Mouse (Mus musculus) spleen, postnatal 10 days (tissue): ENCODE results near the gene Ttll6.
"Not testable (repeated sequence)": the region's sequence is repeated elsewhere in the genome, so short reads cannot be mapped to it uniquely, and the experiment has no call there.

Experiments used
- DNase-seq, 2 experiments: peaks; one replicate each; pipeline ENCODE4 v3.0.0; 2021 to 2022; ENCODE audit warnings: low spot score in 2 of 2

Gene Ttll6

DNA sequence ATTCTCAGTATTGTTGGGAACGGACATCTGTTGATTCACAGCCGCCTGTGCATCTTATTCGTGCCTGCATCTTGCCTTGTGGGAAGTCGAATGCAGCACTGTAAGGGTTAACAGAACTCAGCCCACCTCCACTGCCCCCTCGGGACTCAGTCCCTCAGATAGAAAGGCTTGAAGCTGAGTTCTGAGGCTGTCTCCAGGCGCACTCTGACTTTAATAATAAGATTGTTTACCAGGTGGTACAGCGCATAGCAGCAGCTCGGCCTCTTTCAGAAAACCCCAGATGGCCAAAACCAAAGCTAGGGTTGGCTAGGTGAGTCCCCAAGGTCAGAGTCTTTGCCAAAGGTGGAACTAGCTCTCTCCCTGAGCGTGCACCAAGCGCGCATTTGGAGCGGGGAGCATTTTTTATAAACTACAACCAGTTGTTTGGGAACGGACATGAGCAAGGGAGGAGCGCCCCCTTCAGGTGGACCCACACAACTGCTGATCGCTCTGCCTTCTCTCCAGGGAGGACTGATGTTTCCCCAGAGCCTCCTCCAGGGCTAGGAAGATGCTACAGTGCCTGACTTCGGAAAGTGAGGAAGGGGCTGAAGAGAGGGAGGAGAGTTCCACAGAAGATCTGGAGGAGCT lies at the start of gene Ttll6:
Ttll6 (plus strand) TSS at position 548 of the 627 bp plus-strand sequence.
- DNase-seq = peak; percentile 16 to 54

DNA sequence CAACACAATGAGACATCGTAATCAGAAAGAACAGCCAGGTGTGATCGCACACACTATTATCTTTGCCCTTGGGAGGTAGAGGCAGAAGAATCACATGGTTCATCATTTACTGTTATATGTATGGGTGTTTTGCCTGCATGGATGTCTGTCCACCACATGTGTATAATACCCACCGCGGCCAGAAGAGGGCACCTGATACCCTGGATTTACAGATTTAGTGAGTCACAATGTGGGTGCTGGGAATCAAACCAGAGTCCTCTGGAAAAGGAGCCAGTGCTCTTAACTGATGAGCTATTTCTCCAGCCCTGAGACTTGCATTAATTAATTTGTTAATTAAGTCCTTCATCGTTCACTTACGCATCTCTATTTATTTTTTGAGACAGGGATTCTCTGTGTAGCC lies 45.6 kb upstream of the Ttll6 start:
- DNase-seq = no peak

DNA sequence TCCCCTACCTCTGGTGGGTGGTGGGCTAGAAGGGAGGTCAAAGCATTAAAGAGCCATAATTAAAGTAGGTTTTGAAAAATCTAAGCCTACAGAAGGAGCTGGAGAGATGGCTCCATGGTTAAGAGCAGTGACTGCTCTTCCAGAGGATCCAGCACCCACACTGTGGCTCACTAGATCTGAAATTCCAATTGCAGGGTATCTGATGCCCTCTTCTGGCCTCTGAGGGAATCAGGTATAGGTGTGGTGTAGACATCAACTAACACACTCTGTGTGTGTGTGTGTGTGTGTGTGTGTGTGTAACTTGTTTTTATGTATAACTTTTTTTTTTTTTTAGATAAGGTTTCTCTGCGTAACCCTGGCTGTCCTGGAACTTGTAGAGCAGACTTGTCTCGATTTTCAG lies 42.5 kb upstream of the Ttll6 start:
- no peak for DNase-seq

DNA sequence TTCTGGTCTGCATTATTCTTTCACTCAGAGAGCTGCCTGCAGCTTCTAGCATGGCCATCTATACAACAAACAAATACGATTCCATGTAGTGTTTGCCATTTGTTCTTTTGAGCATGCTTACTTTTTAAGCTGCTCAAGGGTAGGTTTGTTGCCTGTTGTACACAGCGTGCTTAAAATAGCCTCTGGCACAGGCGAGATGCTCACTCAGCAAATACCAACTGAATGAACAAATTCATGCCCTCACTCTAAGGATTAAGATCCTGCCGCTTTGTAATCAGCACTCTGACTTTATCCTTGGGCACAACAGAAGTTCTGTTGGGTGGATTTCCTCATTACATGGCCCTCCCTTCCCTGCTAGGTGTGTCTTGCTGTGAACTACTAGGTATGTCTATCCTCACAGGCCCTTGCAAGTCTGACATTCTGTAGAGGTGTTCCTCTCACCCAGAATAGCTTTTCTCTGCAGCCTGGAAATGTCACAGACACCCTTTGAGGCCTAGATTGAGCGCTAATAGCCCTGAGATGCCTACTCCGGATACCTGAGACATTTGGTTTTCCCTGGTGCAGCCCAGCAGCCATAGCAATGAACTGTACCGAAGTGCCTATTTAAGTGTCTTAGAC lies 40.8 kb upstream of the Ttll6 start:
- DNase-seq = no peak

DNA sequence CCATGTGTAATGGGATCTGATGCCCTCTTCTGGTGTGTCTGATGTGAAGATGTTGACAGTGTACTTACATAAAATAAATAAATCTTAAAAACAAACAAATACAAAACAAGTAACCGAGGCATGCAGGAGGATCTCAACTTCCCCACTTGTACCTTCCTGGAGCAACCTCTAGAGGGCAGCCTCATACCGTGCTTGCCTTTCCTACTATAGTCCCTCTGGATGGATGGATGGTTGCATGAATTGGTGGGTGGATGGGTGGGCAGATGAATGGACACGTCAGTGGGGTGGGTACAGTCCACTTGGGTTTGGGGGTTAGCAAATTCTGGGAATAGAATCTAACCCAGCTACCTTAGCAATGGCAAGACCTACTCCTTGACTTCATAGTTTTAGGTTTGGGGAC lies 40.2 kb upstream of the Ttll6 start:
- peak; percentile 16 to 54 for DNase-seq

DNA sequence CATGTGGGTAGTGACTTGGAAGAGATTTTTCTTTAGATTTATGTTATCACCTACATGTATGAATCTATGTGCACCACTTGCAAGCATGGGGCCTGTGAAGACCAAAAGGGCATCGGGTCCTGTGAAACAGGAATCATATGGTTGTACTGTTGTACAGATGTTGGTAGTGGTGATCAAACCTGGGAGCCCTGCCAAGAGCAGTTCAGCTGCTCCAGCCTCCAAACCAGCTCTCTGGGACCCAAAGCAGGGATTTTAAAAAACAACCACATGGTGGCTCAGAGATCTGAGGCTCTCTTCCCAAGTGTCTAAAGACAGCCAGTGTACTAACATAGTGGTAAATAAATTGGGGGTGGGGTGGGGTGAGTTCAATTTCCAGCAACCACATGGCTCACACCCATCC lies 25.2 kb upstream of the Ttll6 start:
- no peak for DNase-seq

DNA sequence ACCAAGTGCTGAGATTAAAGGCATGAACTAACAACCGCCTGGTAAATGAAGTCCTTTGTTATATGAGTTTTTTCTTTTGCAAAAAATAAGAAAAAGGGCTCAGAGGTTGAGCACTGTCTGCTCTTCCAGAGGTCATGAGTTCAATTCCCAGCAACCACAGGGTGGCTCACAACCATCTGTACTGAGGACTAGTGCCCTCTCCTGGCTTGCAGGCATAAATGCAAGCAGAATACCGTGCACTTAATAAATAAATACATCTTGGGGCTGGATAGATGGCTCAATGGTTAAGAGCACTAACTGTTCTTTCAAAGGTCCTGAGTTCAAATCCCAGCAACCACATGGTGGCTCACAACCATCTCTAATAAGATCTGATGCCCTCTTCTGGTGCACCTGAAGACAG lies 22.6 kb upstream of the Ttll6 start:
- DNase-seq = not testable (repeated sequence)

DNA sequence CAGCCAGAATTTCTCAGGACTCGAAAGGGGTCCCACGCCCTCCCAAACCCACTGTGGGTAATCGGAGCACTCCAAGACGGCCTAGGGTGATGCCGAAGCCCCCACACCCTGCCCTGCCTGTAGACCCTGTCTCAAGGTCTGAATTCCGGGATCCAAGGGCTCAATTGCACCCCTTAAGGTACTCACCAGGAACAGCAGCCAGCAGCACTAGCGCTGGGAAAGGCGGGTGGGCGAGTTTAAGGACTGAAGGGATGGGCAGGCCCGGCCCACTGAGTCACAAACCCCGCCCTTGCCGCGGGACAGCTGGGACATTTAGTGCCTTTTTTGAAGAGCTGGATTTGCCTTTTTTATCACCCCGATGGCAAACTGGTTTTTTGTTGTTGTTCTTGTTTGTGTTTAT lies 21.8 kb upstream of the Ttll6 start, which contains the start of gene Calcoco2:
Calcoco2 (minus strand) TSS at position 214 of the 400 bp plus-strand sequence.
- no peak for DNase-seq

DNA sequence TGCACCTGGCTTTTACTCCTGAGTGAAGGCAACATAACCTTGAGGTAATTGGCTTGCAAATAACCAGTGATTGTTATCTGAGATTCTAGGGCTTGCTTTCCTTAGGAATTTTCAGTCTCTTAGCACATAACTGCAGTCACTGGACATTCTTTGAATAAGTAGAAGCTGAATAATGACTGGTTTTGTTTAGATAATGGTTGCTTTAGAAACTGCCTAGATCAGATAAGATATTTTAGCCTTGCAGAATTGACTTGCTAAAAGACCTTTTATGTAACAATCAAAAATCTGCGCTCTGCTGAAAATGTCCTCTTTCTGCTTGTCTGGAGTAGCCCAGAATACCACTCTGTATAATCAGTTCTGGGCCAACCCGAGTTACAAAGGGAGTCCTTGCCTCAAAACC lies 19.5 kb upstream of the Ttll6 start:
- no peak for DNase-seq

DNA sequence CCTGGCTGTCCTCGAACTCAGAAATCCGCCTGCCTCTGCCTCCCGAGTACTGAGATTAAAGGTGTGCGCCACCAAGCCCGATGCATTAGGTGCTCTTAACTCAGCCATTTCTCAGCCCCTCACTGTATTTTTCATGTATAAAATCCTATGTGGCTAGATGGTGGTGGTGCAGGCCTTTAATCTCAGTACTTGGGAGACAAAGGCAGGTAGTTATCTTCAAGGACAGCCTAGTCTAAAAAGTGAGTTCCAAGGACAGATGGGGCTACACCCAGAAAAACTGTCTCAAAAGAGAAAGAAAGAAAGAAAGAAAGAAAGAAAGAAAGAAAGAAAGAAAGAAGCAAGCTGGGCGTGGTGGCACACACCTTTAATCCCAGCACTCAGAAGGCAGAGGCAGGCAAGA lies 18.2 kb upstream of the Ttll6 start:
- DNase-seq = no peak

DNA sequence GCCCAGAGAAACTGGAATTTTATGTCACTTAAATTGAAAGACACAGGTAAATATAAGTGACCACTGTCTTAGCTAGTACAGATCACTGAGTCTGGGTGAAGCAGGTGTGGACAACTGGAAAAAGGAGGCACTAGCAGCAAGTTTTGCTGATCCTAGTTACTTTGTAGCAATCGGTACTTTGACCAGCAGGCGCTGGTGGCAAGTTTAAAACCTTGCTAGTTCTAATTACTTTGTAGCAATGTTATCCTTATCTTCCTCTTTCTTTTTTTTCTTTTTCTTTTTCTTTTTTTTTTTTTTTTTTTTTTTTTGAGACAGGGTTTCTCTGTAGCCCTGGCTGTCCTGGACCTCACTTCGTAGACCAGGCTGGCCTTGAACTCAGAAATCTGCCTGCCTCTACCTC lies 17.5 kb upstream of the Ttll6 start:
- DNase-seq = no peak

DNA sequence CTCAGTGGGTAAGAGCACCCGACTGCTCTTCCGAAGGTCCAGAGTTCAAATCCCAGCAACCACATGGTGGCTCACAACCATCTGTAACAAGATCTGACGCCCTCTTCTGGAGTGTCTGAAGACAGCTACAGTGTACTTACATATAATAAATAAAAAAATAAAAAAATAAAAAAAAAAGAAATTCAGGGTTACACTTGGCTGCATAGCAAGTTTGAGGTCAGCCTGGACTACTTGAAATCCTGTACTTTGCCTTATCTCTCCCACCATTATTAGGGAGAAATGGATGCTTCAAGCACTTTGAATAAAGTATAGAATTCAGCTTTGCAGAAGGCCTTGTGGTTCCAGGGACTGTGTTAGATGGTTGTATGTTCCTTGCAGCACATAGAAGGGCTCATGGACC lies 16.7 kb upstream of the Ttll6 start:
- not testable (repeated sequence) for DNase-seq

DNA sequence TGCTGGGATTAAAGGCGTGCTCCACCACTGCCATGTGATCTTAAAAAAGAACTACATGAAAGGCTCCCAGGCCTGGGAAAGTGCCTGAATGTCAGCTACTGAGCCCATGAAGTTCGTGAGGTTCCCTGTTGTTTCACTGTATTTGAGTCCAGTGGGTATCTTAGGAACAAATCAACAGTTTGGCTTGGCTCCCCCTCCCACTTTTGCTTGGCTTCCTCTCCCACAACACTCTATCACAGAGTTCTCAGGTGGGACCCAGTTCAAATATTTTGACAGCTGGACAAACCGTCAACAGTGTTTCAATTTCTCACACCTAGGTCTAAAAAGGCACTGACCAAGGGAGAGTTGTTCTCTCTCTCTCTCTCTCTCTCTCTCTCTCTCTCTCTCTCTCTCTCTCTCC lies 14.2 kb upstream of the Ttll6 start:
- DNase-seq = no peak

DNA sequence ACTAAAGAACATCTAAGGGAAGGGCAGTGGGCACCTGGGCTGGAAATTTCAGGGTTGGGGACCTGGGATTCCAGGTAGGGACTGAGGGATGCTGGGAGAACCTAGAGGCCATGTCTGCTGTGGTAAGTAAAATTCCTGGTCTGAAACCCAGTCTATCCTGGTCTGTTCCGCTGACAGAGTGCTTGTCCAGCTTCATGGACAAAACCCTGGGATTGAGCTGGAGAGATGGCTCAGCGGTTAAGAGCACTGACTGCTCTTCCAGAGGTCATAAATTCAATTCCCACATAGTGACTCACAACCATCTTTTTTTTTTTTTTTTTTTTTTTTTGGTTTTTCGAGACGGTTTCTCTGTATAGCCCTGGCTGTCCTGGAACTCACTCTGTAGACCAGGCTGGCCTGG lies 10.8 kb upstream of the Ttll6 start:
- not testable (repeated sequence) for DNase-seq

DNA sequence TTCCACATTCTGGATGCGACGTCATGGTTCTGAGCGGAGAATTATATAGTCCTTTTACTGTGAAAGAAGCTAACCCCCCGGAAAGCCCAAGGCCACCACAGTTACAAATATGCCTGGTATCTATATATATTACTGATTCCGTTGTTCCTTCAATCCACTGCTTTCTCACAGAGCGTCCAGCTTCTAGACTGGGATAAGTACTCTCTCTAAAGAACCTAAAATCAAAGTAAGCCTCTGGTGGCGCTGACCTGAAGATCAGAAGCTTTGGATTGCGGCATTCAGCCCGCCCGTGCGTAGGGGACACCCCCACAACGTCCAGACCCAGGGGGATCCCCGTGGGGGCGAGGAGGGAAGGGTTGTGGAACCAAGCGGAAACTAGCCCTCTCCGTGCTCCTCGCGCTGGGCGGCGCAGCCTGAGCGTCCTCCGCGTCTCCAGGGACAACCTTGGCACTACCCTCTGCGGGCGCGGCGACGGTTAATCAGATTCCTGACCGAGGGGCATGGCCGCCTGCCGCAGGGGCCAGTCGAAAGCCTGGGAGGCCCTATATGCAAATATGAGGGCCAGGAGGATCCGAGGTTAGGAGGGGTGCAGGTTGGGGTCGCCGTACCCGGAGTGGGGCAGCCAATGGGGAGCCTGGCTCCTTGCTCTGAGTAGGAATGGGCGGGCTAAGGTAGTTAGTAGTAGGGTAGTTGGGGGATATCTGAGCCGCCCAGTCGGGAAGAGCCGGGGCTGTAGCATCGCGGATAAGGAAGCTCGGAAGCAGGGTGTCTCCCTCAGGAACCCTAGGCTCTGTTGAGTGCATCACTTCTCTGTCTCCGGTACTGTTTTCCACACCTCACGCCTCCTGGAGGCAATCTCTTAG lies 9.3 kb upstream of the Ttll6 start:
- DNase-seq = peak in 1 of 2 experiments; percentile 24

DNA sequence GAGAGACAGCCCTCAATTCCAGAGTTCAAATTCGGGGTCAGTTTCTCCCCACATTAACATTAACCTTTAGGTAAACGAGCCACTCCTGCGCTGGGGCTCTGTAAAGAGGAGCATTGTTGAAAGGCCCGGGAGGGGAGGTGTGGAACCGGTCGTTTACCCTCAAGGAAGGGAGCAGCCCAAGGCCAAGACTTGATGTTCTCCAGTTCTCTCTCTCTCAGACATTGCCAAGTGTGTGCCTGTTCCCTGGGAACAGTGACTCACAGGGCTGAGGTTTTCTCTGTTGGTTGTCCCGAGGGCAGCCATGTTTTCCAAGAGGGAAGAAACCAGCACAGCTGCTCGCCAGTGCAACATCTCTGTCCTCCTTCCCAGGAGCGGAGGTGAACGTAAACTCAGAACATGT lies 3.0 kb upstream of the Ttll6 start:
- DNase-seq = no peak

DNA sequence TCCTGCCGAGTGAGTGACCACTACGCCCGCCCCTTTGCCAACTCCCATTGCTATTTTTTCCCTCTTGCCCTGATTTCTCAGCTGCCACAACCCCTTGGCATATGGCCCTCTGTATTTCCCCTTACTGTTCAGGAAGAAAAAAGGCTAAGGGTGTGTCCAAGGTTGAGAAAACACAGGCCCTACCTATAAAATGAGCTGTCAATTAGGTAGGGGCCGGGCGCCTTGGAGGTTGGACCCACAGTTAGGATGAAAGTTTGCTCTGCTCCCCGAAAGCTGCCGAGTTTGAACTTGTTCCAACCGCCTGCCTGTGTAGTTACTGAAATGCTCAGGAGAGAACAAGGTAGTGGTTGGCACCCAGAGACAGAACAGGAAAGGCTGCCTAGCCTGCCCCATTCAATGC lies 2.3 kb downstream of the Ttll6 start:
- DNase-seq = no peak

DNA sequence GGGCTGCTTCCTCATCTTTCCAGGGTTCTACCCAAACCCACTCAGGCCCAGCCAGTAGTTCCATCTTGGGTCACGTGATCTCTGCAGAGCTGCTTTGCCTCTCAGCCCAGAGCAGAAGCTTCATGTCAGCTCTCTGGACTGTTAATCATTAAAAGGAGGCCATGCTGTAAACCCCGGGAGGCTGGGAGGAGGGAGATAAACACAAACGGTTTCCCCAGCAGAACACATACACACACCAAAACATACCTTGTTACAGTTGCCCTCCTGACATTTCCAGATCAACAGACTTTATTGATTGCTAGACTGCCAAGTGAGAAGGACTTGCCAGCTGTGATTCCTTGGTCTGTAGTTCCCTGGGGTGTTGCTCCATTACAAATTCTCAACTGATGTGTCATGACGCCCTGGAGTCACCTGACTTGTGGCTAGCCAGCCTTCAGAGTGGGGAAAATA lies 7.2 kb downstream of the Ttll6 start:
- no peak for DNase-seq

DNA sequence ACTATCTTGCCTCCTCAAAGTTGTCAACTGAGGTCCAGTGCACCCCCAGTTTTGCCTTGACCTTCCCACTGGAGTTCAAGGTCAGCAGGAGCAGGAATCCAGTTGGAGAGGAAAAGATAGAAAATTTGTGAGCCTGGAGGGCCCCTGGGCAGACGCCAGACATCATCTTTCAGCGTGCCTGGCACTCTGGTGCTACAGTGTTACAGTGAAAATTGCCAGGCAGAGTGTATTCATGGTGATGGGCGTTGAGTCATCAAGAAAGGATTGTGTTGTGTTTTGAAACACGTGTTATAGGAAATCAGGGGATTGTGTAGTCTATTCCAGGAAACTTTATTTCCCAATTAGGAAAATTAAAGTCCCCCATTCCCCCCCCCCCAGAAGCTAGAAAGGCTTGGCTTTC lies 10.2 kb downstream of the Ttll6 start:
- DNase-seq = no peak

DNA sequence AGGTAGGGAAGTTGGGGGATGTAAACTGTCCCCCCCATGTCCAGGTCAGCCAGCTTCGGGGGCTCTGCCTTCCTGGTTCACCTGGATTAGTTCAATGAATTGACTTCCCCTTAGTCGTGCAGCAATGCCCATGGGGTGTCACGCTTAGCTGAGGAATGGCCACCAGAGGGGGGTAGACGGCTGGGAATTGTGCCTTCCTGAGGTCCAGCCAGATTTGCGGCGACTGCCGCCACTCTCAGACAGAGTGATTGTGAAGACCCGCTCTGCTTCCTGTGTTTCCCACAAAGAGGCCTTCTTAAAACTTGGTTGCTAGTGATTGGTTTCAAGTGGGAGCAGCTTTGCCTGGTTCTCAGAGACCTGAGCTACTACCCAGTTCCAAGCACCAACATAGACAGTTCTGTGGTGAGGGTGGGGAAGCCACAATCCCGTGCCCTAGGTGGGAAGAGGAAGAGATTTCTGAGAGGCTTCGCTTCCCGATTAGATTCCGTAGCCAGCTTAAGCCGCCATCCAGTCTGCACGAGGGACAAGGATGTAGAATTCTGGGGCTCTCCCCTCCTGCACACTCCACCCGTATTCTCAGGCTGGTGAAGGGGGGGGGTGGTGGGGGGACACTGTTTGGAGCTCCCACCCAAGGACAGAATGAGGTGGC lies 12.2 kb downstream of the Ttll6 start:
- DNase-seq = peak in 1 of 2 experiments; percentile 57

DNA sequence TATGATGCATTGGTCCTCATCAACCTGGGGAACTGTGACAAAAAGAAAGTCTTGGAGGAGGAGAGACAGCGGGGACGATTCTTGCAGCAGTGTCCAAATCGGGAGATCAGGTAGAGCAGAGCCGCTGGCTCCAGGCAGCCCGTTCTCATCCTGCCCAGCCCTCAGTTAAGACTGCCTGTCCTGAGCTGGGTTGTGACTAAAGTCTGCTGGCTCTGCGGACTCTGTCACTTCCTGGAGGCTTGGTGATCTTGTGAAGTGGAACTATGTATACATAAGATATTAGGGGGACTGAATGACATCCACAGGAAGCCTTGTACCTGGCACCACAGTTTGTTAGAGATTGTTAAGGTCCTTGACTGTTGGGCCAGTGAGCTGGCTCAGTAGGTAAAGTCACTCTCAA lies 13.9 kb downstream of the Ttll6 start:
- DNase-seq = no peak

DNA sequence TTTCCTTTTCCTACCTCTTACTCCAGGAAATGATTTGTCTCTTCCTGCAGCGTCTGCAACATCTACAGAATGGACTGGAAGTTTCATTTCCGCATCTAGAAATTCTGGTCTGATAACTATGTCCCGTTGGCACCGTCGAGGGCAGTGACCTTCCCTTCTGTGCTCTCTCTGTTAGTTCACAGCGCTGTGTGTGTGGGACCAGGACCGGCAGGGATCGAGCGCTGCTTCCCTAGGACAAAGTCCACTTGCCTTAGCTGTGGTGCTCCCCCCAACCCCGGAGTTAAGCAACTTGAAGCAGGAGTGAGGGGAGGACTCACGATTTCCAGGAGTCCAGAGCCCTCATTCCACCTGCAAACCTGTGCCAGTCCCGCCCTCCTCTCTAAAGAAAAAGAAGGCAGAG lies 31.2 kb downstream of the Ttll6 start:
- no peak for DNase-seq
